Mouse (Mus musculus) urinary bladder, postnatal 4 days (tissue): Measurements from ENCODE around the gene Sdccag8.
"Not testable (repeated sequence)": the region's sequence is repeated elsewhere in the genome, so short reads cannot be mapped to it uniquely, and the experiment has no call there.

Experiments
- DNase-seq, 2 experiments: peaks; one replicate each; pipeline ENCODE4 v3.0.0; 2021 to 2022; ENCODE audit warnings: low spot score in 2 of 2

Gene Sdccag8

GRCm38 (mm10) chr1:176877756-176878155, 63.3 kb downstream of the Sdccag8 start:
- DNase-seq: no peak

GRCm38 (mm10) chr1:176879005-176879404, 64.5 kb downstream of the Sdccag8 start:
- no peak for DNase-seq

- no peak for DNase-seq
Measured at GRCm38 (mm10) chr1:176879614-176880013, 65.2 kb downstream of the Sdccag8 start.

- DNase-seq: no peak
Measured at GRCm38 (mm10) chr1:176880101-176880500, 65.6 kb downstream of the Sdccag8 start.

GRCm38 (mm10) chr1:176880943-176881342, 66.5 kb downstream of the Sdccag8 start:
- DNase-seq: no peak

GRCm38 (mm10) chr1:176885207-176885933, 70.9 kb downstream of the Sdccag8 start:
- DNase-seq: no peak

GRCm38 (mm10) chr1:176886002-176886401, 71.5 kb downstream of the Sdccag8 start:
- DNase-seq: no peak

- DNase-seq: no peak
Measured at GRCm38 (mm10) chr1:176903741-176904140, 89.3 kb downstream of the Sdccag8 start.

GRCm38 (mm10) chr1:176915946-176916345, 101.5 kb downstream of the Sdccag8 start:
- no peak for DNase-seq

- DNase-seq: no peak
Measured at GRCm38 (mm10) chr1:176919486-176919885, 105.0 kb downstream of the Sdccag8 start.

GRCm38 (mm10) chr1:176922842-176923241, 108.4 kb downstream of the Sdccag8 start:
- DNase-seq: no peak

- no peak for DNase-seq
Measured at GRCm38 (mm10) chr1:176926009-176926408, 111.5 kb downstream of the Sdccag8 start.

- no peak for DNase-seq
Measured at GRCm38 (mm10) chr1:176927312-176927711, 112.9 kb downstream of the Sdccag8 start.

GRCm38 (mm10) chr1:176929710-176930109, 115.2 kb downstream of the Sdccag8 start:
- no peak for DNase-seq

- no peak for DNase-seq
Measured at GRCm38 (mm10) chr1:176930574-176930973, 116.1 kb downstream of the Sdccag8 start.

GRCm38 (mm10) chr1:176930981-176931500, 116.6 kb downstream of the Sdccag8 start:
- no peak for DNase-seq

- DNase-seq: no peak
Measured at GRCm38 (mm10) chr1:176931511-176931910, 117.1 kb downstream of the Sdccag8 start.

- DNase-seq: no peak
Measured at GRCm38 (mm10) chr1:176932320-176932950, 118.0 kb downstream of the Sdccag8 start.

- no peak for DNase-seq
Measured at GRCm38 (mm10) chr1:176933319-176933718, 118.9 kb downstream of the Sdccag8 start.

GRCm38 (mm10) chr1:176934043-176934762, 119.7 kb downstream of the Sdccag8 start:
- DNase-seq: no peak

- no peak for DNase-seq
Measured at GRCm38 (mm10) chr1:176939901-176940341, 125.5 kb downstream of the Sdccag8 start.

- DNase-seq: not testable (repeated sequence)
Measured at GRCm38 (mm10) chr1:176941286-176941990, 127.0 kb downstream of the Sdccag8 start.
